Mouse (Mus musculus) liver, postnatal 0 days (tissue): Measurements from ENCODE around the gene Phf21a.

Source experiments
- CTCF ChIP-seq: sonication (generic); IDR thresholded peaks from 2 replicates; pipeline ENCODE4 v1.5.1; 2016; ENCODE audit warnings: antibody characterized with exemption, low read depth
- EP300 ChIP-seq: IDR thresholded peaks from 2 replicates; pipeline ENCODE4 v1.6.1; 2016; ENCODE audit warnings: antibody characterized with exemption, low read depth, mild to moderate bottlenecking

DNA sequence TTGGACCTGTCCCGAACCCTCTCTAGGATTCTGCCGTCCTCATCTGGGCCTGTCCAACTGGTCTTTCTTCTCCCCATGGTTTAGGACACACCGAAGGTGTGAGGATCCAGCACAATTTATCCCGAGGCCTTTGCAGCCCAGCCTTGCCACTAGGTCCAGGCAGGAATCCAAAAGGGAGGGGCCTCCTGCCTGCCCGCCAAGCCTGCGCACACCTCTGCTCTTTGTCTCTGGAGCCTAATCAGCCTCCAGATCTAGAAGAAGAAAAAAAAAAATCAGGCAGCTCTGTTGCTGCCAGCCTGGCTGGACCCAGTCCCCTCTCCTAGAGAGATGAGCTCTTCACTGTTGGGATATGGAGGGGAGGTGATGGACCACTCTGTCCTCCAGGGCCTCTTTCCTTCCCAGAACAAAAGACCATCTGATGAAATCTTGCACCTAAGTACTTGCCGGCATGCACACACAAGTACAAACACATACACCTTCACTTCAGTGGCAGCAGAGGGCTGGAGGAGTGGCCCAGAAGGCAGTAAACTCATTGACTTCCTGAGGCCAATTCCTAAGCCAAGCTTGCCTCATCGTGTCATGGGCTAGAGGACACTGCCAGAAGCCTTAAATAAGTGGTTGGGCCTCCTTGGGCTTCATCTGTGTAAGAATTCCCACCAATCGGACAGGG is 280.0 kb downstream of the Phf21a start:
- TF ChIP-seq CTCF = no peak
- no peak for TF ChIP-seq EP300
